Mouse (Mus musculus) embryonic facial prominence, embryonic 15.5 days (tissue): ENCODE results near the gene Map3k5. TPM values are rescaled to one million over a fixed set of nuclear protein-coding genes. Genes with fewer than 3 reads are reported as not detected.

Experiments
- ATAC-seq: fragments of 200-750 bp; cut with Nextera tagmentation; 2 replicates; pipeline ENCODE4 v1.8.0; 2017; ENCODE audit warnings: low read depth, moderate TSS enrichment; ENCODE audit not compliant: insufficient number of reproducible peaks, low FRiP score, low TSS enrichment
- H3K27ac ChIP-seq: fragments of 300-500 bp; sonication (generic); replicated peaks from 2 replicates; pipeline ENCODE4 v1.5.1; 2015; ENCODE audit warnings: mild to moderate bottlenecking, inconsistent platforms
- H3K27me3 ChIP-seq: fragments of 300-500 bp; sonication (generic); 2 replicates; pipeline ENCODE4 v1.6.1; 2015; ENCODE audit warnings: inconsistent platforms
- H3K36me3 ChIP-seq: fragments of 300-500 bp; sonication (generic); 2 replicates; pipeline ENCODE4 v1.6.1; 2015; ENCODE audit warnings: mild to moderate bottlenecking, inconsistent platforms
- H3K4me1 ChIP-seq: fragments of 300-500 bp; sonication (generic); 2 replicates; pipeline ENCODE4 v1.6.1; 2015; ENCODE audit warnings: inconsistent platforms
- H3K4me2 ChIP-seq: fragments of 300-500 bp; sonication (generic); replicated peaks from 2 replicates; pipeline ENCODE4 v1.6.1; 2015; ENCODE audit warnings: mild to moderate bottlenecking, inconsistent platforms
- H3K4me3 ChIP-seq: fragments of 300-500 bp; sonication (generic); replicated peaks from 2 replicates; pipeline ENCODE4 v1.5.1; 2015; ENCODE audit warnings: mild to moderate bottlenecking, inconsistent platforms
- H3K9ac ChIP-seq: fragments of 300-500 bp; sonication (generic); 2 replicates; pipeline ENCODE4 v1.6.1; 2015; ENCODE audit warnings: inconsistent platforms
- H3K9me3 ChIP-seq: fragments of 300-500 bp; sonication (generic); replicated peaks from 2 replicates; pipeline ENCODE4 v1.6.1; 2016; ENCODE audit warnings: inconsistent platforms
- WGBS: fragments of 180-500 bp; shearing (Covaris S2); methylation state at CpG from one replicate; pipeline ENCODE4 v1.1.7; 2015; 5-methylcytosine and 5-hydroxymethylcytosine counted together
- polyA plus RNA-seq: library from polyadenylated mRNA; unstranded; fragments of >200 nt; fragmentation: Nextera tagmentation; extraction: Ambion mirVana; gene quantifications from 2 replicates; pipeline ENCODE4 v1.2.1, GENCODE M21; 2015

Map3k5 gene
- polyA plus RNA-seq, 1 experiment from 2014 or later = 2.1 TPM

DNA sequence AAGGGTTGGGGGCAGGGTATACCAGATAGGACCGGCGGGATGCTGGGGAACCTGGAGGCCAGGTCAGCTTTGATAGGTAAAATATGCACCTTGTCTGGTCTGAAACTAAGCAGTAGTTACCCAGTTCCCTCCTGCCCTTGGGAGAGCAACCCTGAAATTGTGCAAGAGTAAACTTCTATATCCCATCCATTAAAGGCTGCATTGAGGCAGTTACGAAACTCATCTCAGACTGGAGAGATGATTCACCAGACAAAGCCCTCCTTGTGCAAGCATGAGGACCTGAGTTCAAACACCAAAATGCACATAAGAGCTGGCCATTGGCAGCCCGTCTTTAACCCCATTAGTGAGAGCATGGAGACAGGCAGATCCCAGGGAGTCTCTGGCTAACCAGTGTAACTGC lies 233.2 kb downstream of the Map3k5 start:
- Histone ChIP-seq H3K36me3 (no peaks in the 10 kb centered on the region), H3K9me3 (no peaks in the 10 kb centered on the region), H3K27ac (peak overlapping the region; percentile 22; the same call in 1 of the 2 replicates), H3K4me1 (peaks cover 22% of the 10 kb centered on the region), H3K4me3 (no peak overlapping the region), H3K27me3 (no peaks in the 10 kb centered on the region), H3K4me2 (no peak overlapping the region), H3K9ac (no peak overlapping the region)
- WGBS = 81% methylated on average over 4 of the region's 4 CpGs
- ATAC-seq = no peak

DNA sequence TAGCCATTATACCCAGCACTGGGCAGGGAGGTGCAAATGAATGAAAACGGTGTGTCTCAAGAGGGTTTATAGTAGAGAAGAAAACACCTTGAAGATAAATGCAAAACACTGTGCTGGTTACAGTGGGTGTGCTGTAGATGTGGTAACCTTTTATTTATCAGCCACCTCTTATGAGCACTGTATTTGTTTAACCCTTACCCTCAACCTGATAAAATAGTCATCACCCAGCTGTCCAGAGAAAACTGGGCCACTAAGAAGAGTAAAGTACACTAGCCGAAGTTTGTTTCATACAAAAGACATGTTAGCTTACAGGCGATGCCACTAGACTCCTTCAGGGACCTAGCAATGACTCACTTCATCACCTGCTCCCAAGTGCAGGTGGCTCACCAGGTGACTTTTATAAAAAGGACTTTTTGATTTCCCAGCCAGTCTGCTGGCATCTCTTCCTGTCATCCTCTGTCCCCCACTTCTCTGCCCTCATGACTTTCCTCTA lies 235.0 kb downstream of the Map3k5 start:
- H3K36me3 ChIP-seq = no peaks in the 10 kb centered on the region
- no peak overlapping the region for H3K4me3 ChIP-seq
- ATAC-seq = no peak
- WGBS = 78% methylated on average over 3 of the region's 3 CpGs
- H3K4me1 ChIP-seq = peaks cover 22% of the 10 kb centered on the region
- H3K9me3 ChIP-seq = no peaks in the 10 kb centered on the region
- H3K27me3 ChIP-seq = no peaks in the 10 kb centered on the region
- no peak overlapping the region for H3K4me2 ChIP-seq
- H3K27ac ChIP-seq = peak overlapping the region; percentile 55; the same call in 1 of the 2 replicates
- no peak overlapping the region for H3K9ac ChIP-seq

DNA sequence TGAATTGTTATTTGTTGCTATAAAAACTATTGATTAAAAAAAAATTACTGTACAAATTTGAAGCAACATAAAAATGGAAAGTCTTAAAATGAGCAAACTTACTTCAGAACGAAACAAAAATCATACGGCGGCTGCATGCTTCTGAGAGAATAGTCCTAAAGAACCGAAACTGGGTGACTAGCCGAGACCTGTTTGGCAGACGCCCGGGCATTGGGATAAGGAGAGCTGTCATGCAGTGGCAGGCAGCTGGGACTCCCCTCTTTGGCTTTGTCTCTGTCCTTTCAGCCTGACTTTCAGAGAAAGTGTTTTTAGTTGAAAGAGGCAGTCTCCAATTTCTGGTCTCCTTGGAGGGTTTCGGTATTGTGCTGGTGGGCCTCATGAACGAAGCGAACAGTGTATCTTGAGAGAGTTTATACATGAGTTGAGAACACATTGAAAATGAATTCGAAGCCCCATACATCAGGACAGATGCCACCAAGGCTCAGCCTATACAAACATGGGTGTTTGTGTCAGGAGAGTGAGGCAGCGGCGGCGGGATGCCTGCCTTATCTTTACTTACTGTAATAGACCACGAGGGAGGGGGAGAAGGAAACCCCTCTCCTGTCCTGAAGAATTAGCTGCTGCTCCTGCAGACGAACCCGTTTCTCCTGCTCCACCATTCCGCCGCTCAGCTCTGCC lies 235.8 kb downstream of the Map3k5 start:
- H3K9ac ChIP-seq = no peak overlapping the region
- WGBS = 18% methylated on average over 19 of the region's 19 CpGs
- no peaks in the 10 kb centered on the region for H3K9me3 ChIP-seq
- peak overlapping the region; percentile 55 for H3K4me2 ChIP-seq
- peak overlapping the region; percentile 30 for H3K4me3 ChIP-seq
- no peak for ATAC-seq
- H3K36me3 ChIP-seq = no peaks in the 10 kb centered on the region
- H3K27ac ChIP-seq = peak overlapping the region; percentile 77
- H3K27me3 ChIP-seq = no peaks in the 10 kb centered on the region
- H3K4me1 ChIP-seq = peaks cover 22% of the 10 kb centered on the region

DNA sequence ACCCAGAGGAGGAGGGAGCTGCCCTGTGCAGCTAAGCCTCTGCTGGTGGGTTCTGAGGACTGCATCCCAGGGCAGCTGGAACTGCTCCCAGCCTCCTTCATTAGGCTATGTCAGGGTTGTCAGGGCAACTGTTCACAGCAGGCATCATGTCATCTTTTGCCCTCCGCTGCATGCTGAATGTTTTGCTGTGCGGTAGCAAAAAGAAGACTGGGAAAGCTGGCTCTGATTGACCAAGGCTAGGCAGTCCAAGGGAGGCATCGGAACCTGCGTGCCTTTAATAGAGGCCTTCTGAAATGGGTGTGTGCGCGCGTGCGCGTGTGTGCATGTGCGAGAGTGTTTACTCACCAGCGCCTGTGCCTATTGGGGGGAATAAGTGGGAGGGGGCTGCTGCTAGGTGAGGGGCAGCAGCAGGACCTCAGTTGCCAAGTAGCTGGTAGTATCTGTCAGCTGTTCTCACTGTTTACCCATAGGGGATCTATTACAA lies 236.4 kb downstream of the Map3k5 start:
- peaks cover 22% of the 10 kb centered on the region for H3K4me1 ChIP-seq
- no peaks in the 10 kb centered on the region for H3K27me3 ChIP-seq
- WGBS = 35% methylated on average over 11 of the region's 11 CpGs
- peak overlapping the region; percentile 55 for H3K4me2 ChIP-seq
- H3K4me3 ChIP-seq = peak overlapping the region; percentile 30
- no peaks in the 10 kb centered on the region for H3K9me3 ChIP-seq
- H3K27ac ChIP-seq = peak overlapping the region; percentile 77
- no peaks in the 10 kb centered on the region for H3K36me3 ChIP-seq
- no peak overlapping the region for H3K9ac ChIP-seq
- peak; percentile 85 for ATAC-seq

DNA sequence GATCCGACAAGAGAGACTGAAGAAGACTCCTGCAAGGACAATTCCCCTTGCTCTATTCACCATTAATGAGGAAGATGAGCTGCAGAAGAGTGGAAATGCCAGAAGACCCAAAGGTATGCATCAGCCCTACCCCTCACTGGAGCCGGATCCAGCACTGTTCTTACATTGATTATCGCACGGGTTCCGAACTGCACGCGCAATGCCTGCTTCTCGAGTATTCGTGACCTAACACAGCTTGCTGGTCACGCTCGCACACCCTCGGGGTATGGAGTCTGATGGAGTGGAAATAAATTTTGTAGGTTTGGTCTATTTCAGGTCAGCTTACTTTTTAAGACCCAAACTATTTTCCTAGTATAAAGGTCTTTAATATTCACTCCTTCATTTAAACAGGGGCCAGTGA lies 236.9 kb downstream of the Map3k5 start:
- no peak for ATAC-seq
- Histone ChIP-seq H3K9me3 (no peaks in the 10 kb centered on the region), H3K27ac (0 out of 2 replicates have a peak overlapping the region, but pooled peaks have one; percentile 77), H3K4me3 (no peak overlapping the region), H3K4me1 (peaks cover 26% of the 10 kb centered on the region), H3K36me3 (no peaks in the 10 kb centered on the region), H3K27me3 (no peaks in the 10 kb centered on the region), H3K4me2 (peak overlapping the region; percentile 55), H3K9ac (no peak overlapping the region)
- WGBS = 50% methylated on average over 12 of the region's 12 CpGs

DNA sequence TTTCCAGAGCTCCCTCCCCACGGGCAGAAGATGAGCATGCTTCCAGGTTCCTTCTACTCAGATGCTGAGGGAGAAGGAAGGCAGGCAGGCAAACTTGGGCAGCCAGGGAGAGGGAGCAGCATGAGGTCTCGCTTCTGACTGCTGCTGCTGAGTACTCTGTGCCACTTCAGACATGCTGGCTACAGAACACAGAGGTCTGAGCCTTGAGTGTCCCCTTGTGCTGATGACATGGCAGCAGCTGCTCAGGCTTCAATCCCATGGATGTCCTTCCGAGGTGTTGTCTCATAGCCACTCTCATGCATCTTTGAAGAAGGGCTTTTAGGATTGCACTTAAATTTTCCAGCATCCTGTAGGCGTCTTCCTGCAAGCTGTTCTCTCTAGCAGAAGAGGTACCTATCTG lies 237.5 kb downstream of the Map3k5 start:
- Histone ChIP-seq H3K27me3 (no peaks in the 10 kb centered on the region), H3K36me3 (no peaks in the 10 kb centered on the region), H3K4me1 (peaks cover 29% of the 10 kb centered on the region), H3K4me2 (no peak overlapping the region), H3K27ac (no peak overlapping the region), H3K4me3 (no peak overlapping the region), H3K9me3 (no peaks in the 10 kb centered on the region), H3K9ac (no peak overlapping the region)
- WGBS = 45% methylated on average over 4 of the region's 4 CpGs
- no peak for ATAC-seq

DNA sequence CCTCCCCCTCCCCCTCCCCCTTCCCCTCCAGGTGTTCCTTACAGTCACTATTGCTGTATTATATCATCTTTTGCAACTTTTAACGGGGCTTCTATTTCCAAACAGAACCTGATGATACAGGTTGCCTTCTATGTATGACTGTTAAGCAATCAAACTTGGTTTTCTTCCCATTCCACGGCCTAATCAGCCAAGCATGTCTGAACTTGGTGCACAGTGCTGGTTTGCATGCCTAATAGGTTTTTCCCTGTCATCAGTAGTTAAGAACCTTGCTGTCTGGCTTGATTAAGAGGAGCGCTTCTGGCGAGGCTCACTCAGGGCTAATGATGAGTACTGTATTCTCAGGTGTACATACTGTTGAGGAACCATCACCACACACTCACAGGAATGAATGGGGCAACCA lies 239.5 kb downstream of the Map3k5 start:
- H3K4me2 ChIP-seq = 0 out of 2 replicates have a peak overlapping the region, but pooled peaks have one; percentile 6
- no peaks in the 10 kb centered on the region for H3K27me3 ChIP-seq
- H3K4me3 ChIP-seq = no peak overlapping the region
- ATAC-seq = no peak
- H3K9me3 ChIP-seq = no peaks in the 10 kb centered on the region
- 59% methylated on average over 4 of the region's 4 CpGs for WGBS
- no peak overlapping the region for H3K9ac ChIP-seq
- peaks cover 35% of the 10 kb centered on the region for H3K4me1 ChIP-seq
- H3K36me3 ChIP-seq = no peaks in the 10 kb centered on the region
- peak overlapping the region; percentile 59; the same call in 1 of the 2 replicates for H3K27ac ChIP-seq

DNA sequence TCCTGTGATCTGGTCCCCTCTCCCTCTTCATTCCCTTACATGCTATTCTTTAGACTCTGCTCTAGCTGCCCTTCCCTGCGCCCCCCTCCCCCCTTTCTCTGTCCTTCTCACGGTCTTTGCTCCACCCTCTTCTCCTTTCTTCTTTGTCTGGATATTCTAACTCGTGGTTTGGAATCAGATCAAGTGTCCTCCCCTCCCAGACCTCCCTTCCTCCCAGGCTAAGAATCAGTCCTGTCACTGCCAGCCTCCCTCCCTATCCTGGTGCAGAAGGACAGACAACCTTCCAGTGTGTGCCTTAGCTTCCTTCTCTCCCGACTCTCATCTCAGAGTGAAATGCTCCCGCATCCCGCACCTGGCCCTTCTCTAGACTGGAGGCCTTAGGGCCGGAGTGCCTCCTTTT lies 241.8 kb downstream of the Map3k5 start:
- Histone ChIP-seq H3K36me3 (no peaks in the 10 kb centered on the region), H3K4me2 (no peak overlapping the region), H3K4me3 (no peak overlapping the region), H3K9ac (no peak overlapping the region), H3K4me1 (peaks cover 29% of the 10 kb centered on the region), H3K9me3 (no peaks in the 10 kb centered on the region), H3K27ac (no peak overlapping the region), H3K27me3 (no peaks in the 10 kb centered on the region)
- WGBS = 57% methylated on average over 7 of the region's 7 CpGs
- no peak for ATAC-seq

DNA sequence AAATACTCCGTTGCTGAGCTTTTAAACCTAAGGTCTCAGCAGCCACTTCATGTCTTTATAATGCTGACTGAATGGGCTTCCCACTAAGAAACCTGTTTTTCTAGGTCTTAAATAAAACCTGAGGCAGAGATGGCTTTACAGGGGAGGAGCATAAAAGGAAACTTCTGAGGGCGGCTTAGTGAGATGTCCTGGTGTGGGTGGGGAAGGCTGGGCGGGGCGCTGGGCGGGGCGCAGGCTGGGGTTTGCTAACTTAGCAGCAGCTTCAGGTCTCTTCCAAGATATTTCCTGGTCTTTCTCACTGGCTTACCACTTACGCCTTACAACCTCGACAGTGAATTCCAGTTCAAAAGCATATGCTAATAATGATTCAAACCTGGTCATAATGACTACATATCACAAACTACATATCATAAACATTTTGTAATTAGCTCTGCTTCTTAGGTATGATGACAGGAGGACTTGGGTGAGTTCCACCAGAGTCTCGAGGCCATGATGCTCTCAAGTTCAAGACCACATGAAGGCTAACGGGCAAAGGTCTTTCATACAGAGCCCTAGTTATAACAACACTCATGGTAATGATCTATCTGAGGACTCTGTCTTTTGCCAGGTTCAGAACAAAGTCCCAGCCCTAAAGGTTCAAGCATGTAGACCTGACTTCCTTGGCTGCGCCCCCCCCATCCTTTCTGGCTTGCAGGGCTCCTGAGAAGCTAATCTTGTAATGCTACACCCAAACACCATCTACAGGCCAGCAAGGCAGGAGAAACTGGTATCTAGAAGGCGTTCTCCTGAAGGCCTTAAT lies 244.7 kb downstream of the Map3k5 start:
- Histone ChIP-seq H3K4me2 (no peak overlapping the region), H3K27ac (peak overlapping the region; percentile 76), H3K4me1 (peaks cover 47% of the 10 kb centered on the region), H3K9ac (no peak overlapping the region), H3K4me3 (no peak overlapping the region), H3K36me3 (no peaks in the 10 kb centered on the region), H3K27me3 (no peaks in the 10 kb centered on the region), H3K9me3 (no peaks in the 10 kb centered on the region)
- WGBS = 29% methylated on average over 12 of the region's 12 CpGs
- no peak for ATAC-seq

DNA sequence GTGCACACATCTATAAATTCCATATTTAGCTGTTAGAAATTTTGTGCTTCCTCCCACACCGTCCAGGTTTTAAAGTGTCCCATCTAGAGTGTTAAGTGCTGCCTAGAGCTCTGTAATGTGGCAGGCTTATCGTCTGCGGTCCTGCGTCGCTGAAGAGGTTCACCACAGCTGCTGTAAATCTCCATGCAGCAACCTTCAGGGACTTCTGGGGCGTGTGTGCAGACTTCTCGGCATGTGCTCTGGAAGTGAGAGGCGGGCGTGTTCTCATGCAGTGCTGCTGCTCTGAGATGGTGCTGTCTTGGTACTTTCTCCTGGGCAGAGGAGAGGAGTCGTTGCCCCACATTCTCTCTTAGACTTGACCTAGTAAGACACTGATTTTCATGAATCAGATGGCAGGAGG lies 246.9 kb downstream of the Map3k5 start:
- H3K36me3 ChIP-seq = no peaks in the 10 kb centered on the region
- no peak for ATAC-seq
- WGBS = 27% methylated on average over 10 of the region's 10 CpGs
- no peak overlapping the region for H3K9ac ChIP-seq
- no peaks in the 10 kb centered on the region for H3K27me3 ChIP-seq
- no peak overlapping the region for H3K4me2 ChIP-seq
- no peak overlapping the region for H3K27ac ChIP-seq
- no peak overlapping the region for H3K4me3 ChIP-seq
- peaks cover 43% of the 10 kb centered on the region for H3K4me1 ChIP-seq
- H3K9me3 ChIP-seq = no peaks in the 10 kb centered on the region

DNA sequence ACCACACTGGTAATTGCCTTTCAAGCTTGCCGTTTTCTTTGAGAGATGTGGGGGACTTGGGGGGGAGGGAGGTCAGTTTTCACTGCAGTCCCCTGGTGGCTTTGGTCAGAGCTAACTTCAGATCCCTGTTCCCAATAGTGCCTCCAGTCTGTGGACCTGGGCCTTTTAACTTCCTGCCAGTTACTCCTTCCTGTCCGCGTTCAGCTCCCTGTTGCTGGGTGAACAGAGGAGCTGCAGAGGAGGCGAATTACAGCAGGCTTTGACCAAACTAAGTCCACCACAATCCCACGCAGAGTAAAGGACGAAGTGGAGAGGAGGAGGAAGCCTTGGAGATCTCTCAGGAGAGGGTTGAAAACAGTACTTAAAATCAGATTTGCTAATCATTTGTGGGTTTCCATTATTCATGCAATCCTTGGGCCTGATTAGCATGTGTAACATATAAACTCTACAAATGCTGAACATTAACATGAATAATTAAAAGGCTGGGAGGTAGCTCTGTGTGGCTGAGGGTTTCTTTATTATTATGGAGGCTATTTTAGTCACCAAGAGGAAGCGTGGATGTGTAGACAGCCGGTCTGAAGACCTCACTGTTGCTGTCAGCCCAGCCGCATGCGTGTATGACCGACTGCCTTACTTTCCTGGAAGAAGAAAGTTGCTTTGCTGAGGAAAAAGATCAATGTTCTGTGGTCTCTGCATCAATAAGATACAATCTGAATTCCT lies 247.6 kb downstream of the Map3k5 start:
- 40% methylated on average over 11 of the region's 11 CpGs for WGBS
- H3K4me3 ChIP-seq = no peak overlapping the region
- no peaks in the 10 kb centered on the region for H3K27me3 ChIP-seq
- H3K27ac ChIP-seq = no peak overlapping the region
- no peak overlapping the region for H3K4me2 ChIP-seq
- no peaks in the 10 kb centered on the region for H3K9me3 ChIP-seq
- H3K4me1 ChIP-seq = peaks cover 40% of the 10 kb centered on the region
- H3K36me3 ChIP-seq = no peaks in the 10 kb centered on the region
- no peak for ATAC-seq
- H3K9ac ChIP-seq = no peak overlapping the region
